Mouse (Mus musculus): ENCODE measurements around the gene Ocel1.

GRCm38 (mm10) chr8:71407441-71407840 is 36.3 kb downstream of the Ocel1 start:
- TF ChIP-seq CTCF (IDR thresholded peaks at IDR 0.05; ENCODE audit: extremely low read depth, insufficient read depth, low read length) (no peak), POLR2A (IDR thresholded peaks at IDR 0.05; ENCODE audit: extremely low read depth, insufficient read depth, low read length) (no peak)

Data from cortical plate, adult 2 months (tissue).